Mouse (Mus musculus) MEL (cell line): ENCODE data around the gene Tet3. TPM values are rescaled to one million over a fixed set of nuclear protein-coding genes. Genes with fewer than 3 reads are reported as not detected.

ENCODE experiments used
- DNase-seq: peaks from one replicate; pipeline ENCODE4 v3.0.0; 2011; ENCODE audit warnings: low read depth, low spot score
- H3K27ac ChIP-seq: 2 replicates; pipeline ENCODE4 v1.5.1; 2012; ENCODE audit warnings: low read depth, mild to moderate bottlenecking, control low read depth, low read length, moderate library complexity; ENCODE audit not compliant: control insufficient read depth
- H3K27me3 ChIP-seq, 2 experiments: fragments of 150-350 bp in 1 of 2; sonication (generic) in 1 of 2; 2 replicates each; pipeline ENCODE4 v1.6.1; 2012; ENCODE audit warnings: low read length in 2 of 2, mild to moderate bottlenecking in 2 of 2, improper control_type of control experiment in 1 of 2, moderate library complexity in 1 of 2; ENCODE audit not compliant: insufficient read depth in 2 of 2, control insufficient read depth in 1 of 2
- H3K36me3 ChIP-seq, 2 experiments: 2 replicates each; pipeline ENCODE4 v1.6.1; 2012 to 2014; ENCODE audit warnings: low read length in 2 of 2, improper control_type of control experiment in 1 of 2, inconsistent platforms in 1 of 2, mild to moderate bottlenecking in 1 of 2; ENCODE audit not compliant: insufficient read depth in 2 of 2, control insufficient read depth in 1 of 2
- H3K4me1 ChIP-seq, 2 experiments: fragments of 150-350 bp in 1 of 2; sonication (generic) in 1 of 2; 2 replicates each; pipeline ENCODE4 v1.6.1; 2012; ENCODE audit warnings: low read length in 2 of 2, improper control_type of control experiment in 1 of 2, mild to moderate bottlenecking in 1 of 2; ENCODE audit not compliant: insufficient read depth in 2 of 2, control insufficient read depth in 1 of 2
- H3K4me3 ChIP-seq, 2 experiments: fragments of 150-350 bp in 1 of 2; sonication (generic) in 1 of 2; 2 replicates each; pipeline ENCODE4 v1.5.1; 2012; ENCODE audit warnings: low read depth in 2 of 2, low read length in 2 of 2, mild to moderate bottlenecking in 2 of 2, moderate library complexity in 2 of 2, control low read depth in 1 of 2, improper control_type of control experiment in 1 of 2; ENCODE audit not compliant: control insufficient read depth in 1 of 2, insufficient read depth in 1 of 2
- H3K79me2 ChIP-seq: 2 replicates; pipeline ENCODE4 v1.6.1; 2012; ENCODE audit warnings: mild to moderate bottlenecking, low read length, moderate library complexity; ENCODE audit not compliant: control insufficient read depth, poor library complexity, insufficient read depth
- H3K9ac ChIP-seq: 2 replicates; pipeline ENCODE4 v1.6.1; 2012; ENCODE audit warnings: low read depth, mild to moderate bottlenecking, control low read depth, low read length, moderate library complexity; ENCODE audit not compliant: control insufficient read depth, poor library complexity, severe bottlenecking
- H3K9me3 ChIP-seq: fragments of 150-350 bp; sonication (generic); replicated peaks from 2 replicates; pipeline ENCODE4 v1.6.1; 2012; ENCODE audit warnings: mild to moderate bottlenecking, low read length, improper control_type of control experiment, moderate library complexity; ENCODE audit not compliant: insufficient read depth
- BHLHE40 ChIP-seq: IDR thresholded peaks from 2 replicates; pipeline ENCODE4 v1.6.1; 2012; ENCODE audit warnings: low read depth, mild to moderate bottlenecking, inconsistent platforms, low read length, improper control_type of control experiment, borderline replicate concordance
- CHD1 ChIP-seq: IDR thresholded peaks from 2 replicates; pipeline ENCODE4 v1.6.1; 2012; ENCODE audit warnings: low read depth, mild to moderate bottlenecking, inconsistent platforms, low read length, improper control_type of control experiment
- EP300 ChIP-seq, 2 experiments: IDR thresholded peaks; 2 replicates each; pipeline ENCODE4 v1.6.1; 2011; ENCODE audit warnings: improper control_type of control experiment in 2 of 2, low read length in 2 of 2, low read depth in 1 of 2, mild to moderate bottlenecking in 1 of 2
- ETS1 ChIP-seq: IDR thresholded peaks from 2 replicates; pipeline ENCODE4 v1.6.1; 2012; ENCODE audit warnings: low read depth, mild to moderate bottlenecking, inconsistent platforms, low read length, improper control_type of control experiment, moderate library complexity
- GATA1 ChIP-seq: IDR thresholded peaks from 2 replicates; pipeline ENCODE4 v1.6.1; 2011; ENCODE audit warnings: low read depth, low read length, improper control_type of control experiment
- JUND ChIP-seq: IDR thresholded peaks from 2 replicates; pipeline ENCODE4 v1.6.1; 2011; ENCODE audit warnings: low read depth, mild to moderate bottlenecking, improper control_type of control experiment, low read length
- KAT2A ChIP-seq: conservative IDR thresholded peaks from 2 replicates; pipeline ENCODE4 v1.6.1; 2012; ENCODE audit warnings: low read depth, low read length, improper control_type of control experiment, inconsistent platforms
- MAZ ChIP-seq: IDR thresholded peaks from 2 replicates; pipeline ENCODE4 v1.6.1; 2012; ENCODE audit warnings: low read depth, mild to moderate bottlenecking, inconsistent platforms, low read length, improper control_type of control experiment
- NRF1 ChIP-seq: IDR thresholded peaks from 2 replicates; pipeline ENCODE4 v1.6.1; 2014; ENCODE audit warnings: low read depth, mild to moderate bottlenecking, inconsistent platforms, low read length, improper control_type of control experiment, moderate library complexity; ENCODE audit not compliant: poor library complexity, insufficient read depth, severe bottlenecking
- POLR2A ChIP-seq, 2 experiments: IDR thresholded peaks; 2 replicates each; pipeline ENCODE4 v1.6.1; 2011 to 2012; ENCODE audit warnings: low read length in 2 of 2, mild to moderate bottlenecking in 2 of 2, control low read depth in 1 of 2, improper control_type of control experiment in 1 of 2, low read depth in 1 of 2, moderate library complexity in 1 of 2; ENCODE audit not compliant: control insufficient read depth in 1 of 2, insufficient read depth in 1 of 2, poor library complexity in 1 of 2
- POLR2AphosphoS2 ChIP-seq: IDR thresholded peaks from 2 replicates; pipeline ENCODE4 v1.6.1; 2011; ENCODE audit warnings: low read length, improper control_type of control experiment
- POLR2AphosphoS5 ChIP-seq: IDR thresholded peaks from 2 replicates; pipeline ENCODE4 v1.6.1; 2012; ENCODE audit warnings: low read depth, borderline replicate concordance, mild to moderate bottlenecking, inconsistent platforms, low read length, moderate library complexity, mixed read lengths
- RCOR1 ChIP-seq: IDR thresholded peaks from 2 replicates; pipeline ENCODE4 v1.6.1; 2012; ENCODE audit warnings: low read depth, mild to moderate bottlenecking, inconsistent platforms, low read length, improper control_type of control experiment
- SMC3 ChIP-seq: IDR thresholded peaks from 2 replicates; pipeline ENCODE4 v1.6.1; 2011; ENCODE audit warnings: low read depth, low read length, improper control_type of control experiment
- TAL1 ChIP-seq: IDR thresholded peaks from 2 replicates; pipeline ENCODE4 v1.6.1; 2012; ENCODE audit warnings: mild to moderate bottlenecking, inconsistent platforms, low read length, moderate library complexity, mixed read lengths
- TCF12 ChIP-seq: IDR thresholded peaks from 2 replicates; pipeline ENCODE4 v1.6.1; 2014; ENCODE audit warnings: low read depth, mild to moderate bottlenecking, inconsistent platforms, low read length, improper control_type of control experiment, moderate library complexity
- UBTF ChIP-seq: IDR thresholded peaks from 2 replicates; pipeline ENCODE4 v1.6.1; 2012; ENCODE audit warnings: low read depth, mild to moderate bottlenecking, inconsistent platforms, low read length, improper control_type of control experiment, moderate library complexity, borderline replicate concordance; ENCODE audit not compliant: insufficient read depth
- USF2 ChIP-seq, 2 experiments: IDR thresholded peaks; 2 replicates each; pipeline ENCODE4 v1.6.1; 2011 to 2012; ENCODE audit warnings: improper control_type of control experiment in 2 of 2, low read length in 2 of 2, borderline replicate concordance in 1 of 2, inconsistent platforms in 1 of 2, low read depth in 1 of 2, mild to moderate bottlenecking in 1 of 2; ENCODE audit not compliant: insufficient read depth in 1 of 2
- ZC3H11A ChIP-seq: IDR thresholded peaks from 2 replicates; pipeline ENCODE4 v1.6.1; 2012; ENCODE audit warnings: low read depth, mild to moderate bottlenecking, inconsistent platforms, low read length, improper control_type of control experiment
- ZMIZ1 ChIP-seq: IDR thresholded peaks from 2 replicates; pipeline ENCODE4 v1.6.1; 2012; ENCODE audit warnings: low read depth, mild to moderate bottlenecking, inconsistent platforms, low read length, improper control_type of control experiment, moderate library complexity
- polyA plus RNA-seq, 2 experiments: library from polyadenylated mRNA; stranded (reverse) in 1 of 2; unstranded in 1 of 2; fragments of >175 nt in 1 of 2; fragments of >200 nt in 1 of 2; gene quantifications; 2 replicates each; pipeline versions ENCODE4 v1.2.1 to v1.2.4; 2012; ENCODE audit warnings: low replicate concordance in 2 of 2, low read depth in 1 of 2; ENCODE audit not compliant: insufficient read length in 2 of 2, insufficient read depth in 1 of 2, missing spikeins in 1 of 2
- total RNA-seq: library from RNA; depleted of rRNA; stranded (reverse); fragments of 300-350 nt; gene quantifications from 2 replicates; pipeline ENCODE4 v1.2.3, GENCODE M21; 2012

Tet3 gene
- total and polyA plus RNA-seq, 3 experiments, result 11.6 to 35.3 (median 22.9) TPM

GRCm38 (mm10) chr6:83404571-83404970 is 54.3 kb downstream of the Tet3 start:
- H3K79me2 ChIP-seq, result no peaks in the 10 kb centered on the region
- no peak overlapping the region for H3K4me3 ChIP-seq
- H3K27ac ChIP-seq, result no peak overlapping the region
- no peaks in the 10 kb centered on the region for H3K27me3 ChIP-seq
- peaks cover 3 to 17% of the 10 kb centered on the region in 2 experiments for H3K36me3 ChIP-seq
- TF ChIP-seq KAT2A (no peak), ETS1 (no peak), BHLHE40 (no peak)
- H3K4me1 ChIP-seq, result no peaks in the 10 kb centered on the region
- H3K9me3 ChIP-seq, result no peaks in the 10 kb centered on the region
- no peak for DNase-seq
- H3K9ac ChIP-seq, result no peak overlapping the region

- no peak overlapping the region for H3K9ac ChIP-seq
- H3K36me3 ChIP-seq, result peaks cover 0 to 21% of the 10 kb centered on the region in 2 experiments; a peak in 2 of 4 replicates
- DNase-seq, result no peak
- TF ChIP-seq RCOR1, result no peak
- TF ChIP-seq TAL1, result no peak
- no peak for TF ChIP-seq MAZ
- TF ChIP-seq ZMIZ1, result no peak
- TF ChIP-seq, all 39 proteins: peak for 0
- H3K4me3 ChIP-seq, result no peak overlapping the region
- no peak overlapping the region for H3K27ac ChIP-seq
- no peaks in the 10 kb centered on the region for H3K27me3 ChIP-seq
- H3K79me2 ChIP-seq, result no peaks in the 10 kb centered on the region
- H3K4me1 ChIP-seq, result no peaks in the 10 kb centered on the region
- H3K9me3 ChIP-seq, result no peaks in the 10 kb centered on the region
These were observed 55.4 kb downstream of the Tet3 start for GRCm38 (mm10) chr6:83403481-83403880.

- Histone ChIP-seq H3K9ac (no peak overlapping the region), H3K27me3 (no peaks in the 10 kb centered on the region), H3K36me3 (peaks cover 0 to 25% of the 10 kb centered on the region in 2 experiments; a peak in 2 of 4 replicates), H3K79me2 (no peaks in the 10 kb centered on the region), H3K4me3 (no peak overlapping the region), H3K27ac (no peak overlapping the region), H3K9me3 (no peaks in the 10 kb centered on the region), H3K4me1 (no peaks in the 10 kb centered on the region)
- no peak for TF ChIP-seq TCF12
- no peak for TF ChIP-seq JUND
- TF ChIP-seq TAL1, result no peak
- no peak for TF ChIP-seq KAT2A
- TF ChIP-seq GATA1, result no peak
- no peak for TF ChIP-seq USF2 (IDR thresholded peaks at IDR 0.05; ENCODE audit: borderline replicate concordance in 1 of 2, insufficient read depth in 1 of 2, low read depth in 1 of 2, low read length in 2 of 2)
- TF ChIP-seq POLR2AphosphoS2, result no peak
- no peak for TF ChIP-seq POLR2AphosphoS5
- no peak for TF ChIP-seq ZC3H11A
- no peak for TF ChIP-seq CHD1
- no peak for TF ChIP-seq NRF1
- TF ChIP-seq ZMIZ1, result no peak
- no peak for TF ChIP-seq EP300 (IDR thresholded peaks at IDR 0.05; ENCODE audit: low read depth in 1 of 2, low read length in 2 of 2)
- TF ChIP-seq UBTF, result no peak
- TF ChIP-seq MAZ, result no peak
- TF ChIP-seq POLR2A (IDR thresholded peaks at IDR 0.05; ENCODE audit: control insufficient read depth in 1 of 2, insufficient read depth in 1 of 2, low read depth in 1 of 2, low read length in 2 of 2, poor library complexity in 1 of 2), result no peak
- no peak for TF ChIP-seq SMC3
- no peak for TF ChIP-seq ETS1
- no peak for DNase-seq
These were observed 59.1 kb downstream of the Tet3 start for GRCm38 (mm10) chr6:83399790-83400189.
